Mouse (Mus musculus) effector memory CD4-positive, alpha-beta T cell, adult 7 months (primary cell): ENCODE results near the gene Ap1m2. TPM values are rescaled to one million over a fixed set of nuclear protein-coding genes. Genes with fewer than 3 reads are reported as not detected.

ENCODE experiments used
- polyA plus RNA-seq: library from polyadenylated mRNA; unstranded; fragments of 100-300 nt; shearing (Covaris generic); gene quantifications from one replicate; pipeline ENCODE4 v1.2.1, GENCODE M21; 2017

The Ap1m2 gene
- polyA plus RNA-seq: 2.1 TPM

DNA sequence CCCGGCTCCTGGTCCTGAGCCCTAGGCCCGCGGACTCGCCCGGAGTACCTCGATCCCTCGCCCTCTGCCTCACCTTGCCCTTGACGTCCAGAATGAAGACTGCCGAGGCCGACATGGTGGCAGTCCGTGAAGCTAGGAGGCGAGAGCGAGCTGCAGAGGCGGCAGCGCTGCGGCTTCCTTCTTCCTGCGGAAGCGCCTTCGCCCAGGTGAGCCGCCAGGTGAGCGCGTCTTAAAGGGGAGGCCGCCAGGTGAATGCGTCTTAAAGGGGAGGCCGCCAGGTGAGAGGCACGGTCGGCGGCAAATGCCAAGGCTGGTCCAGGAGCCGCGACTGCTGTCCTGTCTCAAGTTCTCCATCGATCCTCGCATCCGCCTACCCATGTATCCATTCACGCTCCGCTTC, at the start of gene Ap1m2:
Ap1m2 (minus strand) TSS at position 204 of the 400 bp plus-strand sequence.

DNA sequence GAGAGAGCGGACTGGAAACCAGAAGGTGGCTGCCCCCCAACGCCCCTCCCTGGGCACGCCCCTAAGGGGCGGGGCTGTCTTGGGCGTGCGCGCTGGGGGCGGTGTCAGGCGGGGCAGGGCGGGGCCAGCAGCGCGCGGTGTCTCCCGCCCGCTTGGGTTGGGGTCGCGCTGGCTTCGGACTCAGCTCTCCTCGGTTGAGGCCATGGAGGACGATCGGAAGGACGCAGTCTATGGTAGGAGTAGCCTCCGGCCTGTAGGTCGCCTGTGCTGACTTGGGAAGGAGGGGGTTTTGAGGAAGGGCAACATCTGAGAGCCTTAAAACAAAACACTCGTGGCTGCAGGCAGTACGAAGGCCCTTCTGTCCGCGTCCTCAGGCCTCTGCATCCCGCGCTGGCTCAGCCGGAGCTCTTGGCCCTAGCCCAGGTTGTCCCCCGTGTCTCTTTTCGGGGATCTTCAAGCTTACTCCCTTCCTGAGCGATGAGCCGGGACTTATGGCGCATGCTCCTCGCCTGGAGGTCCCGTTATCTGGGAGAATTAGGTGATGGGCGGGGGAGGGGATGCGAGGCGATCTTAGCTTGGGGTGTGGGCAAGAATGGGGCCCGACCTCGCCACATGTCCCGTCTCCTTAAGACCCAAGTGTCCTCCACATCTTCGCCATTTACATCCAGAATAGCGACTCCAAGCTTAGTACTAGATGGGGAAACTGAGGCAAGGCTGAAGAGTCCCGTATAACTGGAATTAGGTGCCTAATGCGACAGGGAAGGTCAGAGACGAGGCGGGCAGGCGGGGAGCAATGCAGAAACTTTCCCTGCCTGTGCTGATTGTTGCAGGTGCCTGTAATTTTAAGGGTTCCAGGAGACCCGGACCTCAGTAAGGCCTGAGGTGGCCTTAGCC, 8.7 kb upstream of the Ap1m2 start, which contains the start of gene Slc44a2:
Slc44a2 (plus strand) TSS at position 80 of the 894 bp plus-strand sequence.

DNA sequence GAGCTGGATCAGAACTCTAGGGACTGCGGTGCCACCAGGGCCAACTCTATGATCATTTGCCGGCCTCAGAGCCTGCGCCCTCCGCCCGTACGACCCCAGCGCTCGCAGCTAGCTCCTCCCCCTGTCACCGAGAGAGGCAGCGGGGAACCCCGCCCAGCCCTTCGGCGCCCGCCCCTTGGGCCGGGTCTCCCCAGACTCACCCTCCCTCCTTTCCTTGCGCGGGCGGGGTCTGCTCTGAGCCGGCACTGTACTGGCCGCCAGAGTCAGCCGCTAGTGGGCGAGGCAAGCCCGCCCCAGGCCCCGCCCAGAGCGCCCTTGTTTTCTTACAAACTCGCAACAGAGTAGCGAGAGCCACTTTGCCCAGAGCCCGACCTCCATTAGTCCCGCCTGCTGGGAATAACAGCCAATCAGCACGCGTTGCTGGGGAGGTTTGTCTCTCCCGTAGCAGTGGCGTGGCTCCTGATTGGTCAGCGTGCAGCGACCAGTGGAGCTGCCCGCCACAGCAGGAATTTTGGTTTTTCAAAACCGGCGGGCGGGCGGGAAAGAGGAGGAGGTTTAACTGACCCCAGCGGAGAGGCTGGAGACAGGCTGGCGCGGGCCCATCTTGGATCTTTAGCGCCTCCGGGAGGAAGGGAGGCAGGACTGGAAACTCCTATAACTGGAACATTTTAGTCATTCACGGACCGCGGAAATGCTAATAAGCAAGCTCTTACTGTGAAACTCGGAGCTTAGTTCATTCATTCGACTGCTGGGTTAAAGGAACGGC, 20.9 kb downstream of the Ap1m2 start, which contains the start of gene Cdkn2d:
Cdkn2d (minus strand) TSS at position 386 of the 766 bp plus-strand sequence.

DNA sequence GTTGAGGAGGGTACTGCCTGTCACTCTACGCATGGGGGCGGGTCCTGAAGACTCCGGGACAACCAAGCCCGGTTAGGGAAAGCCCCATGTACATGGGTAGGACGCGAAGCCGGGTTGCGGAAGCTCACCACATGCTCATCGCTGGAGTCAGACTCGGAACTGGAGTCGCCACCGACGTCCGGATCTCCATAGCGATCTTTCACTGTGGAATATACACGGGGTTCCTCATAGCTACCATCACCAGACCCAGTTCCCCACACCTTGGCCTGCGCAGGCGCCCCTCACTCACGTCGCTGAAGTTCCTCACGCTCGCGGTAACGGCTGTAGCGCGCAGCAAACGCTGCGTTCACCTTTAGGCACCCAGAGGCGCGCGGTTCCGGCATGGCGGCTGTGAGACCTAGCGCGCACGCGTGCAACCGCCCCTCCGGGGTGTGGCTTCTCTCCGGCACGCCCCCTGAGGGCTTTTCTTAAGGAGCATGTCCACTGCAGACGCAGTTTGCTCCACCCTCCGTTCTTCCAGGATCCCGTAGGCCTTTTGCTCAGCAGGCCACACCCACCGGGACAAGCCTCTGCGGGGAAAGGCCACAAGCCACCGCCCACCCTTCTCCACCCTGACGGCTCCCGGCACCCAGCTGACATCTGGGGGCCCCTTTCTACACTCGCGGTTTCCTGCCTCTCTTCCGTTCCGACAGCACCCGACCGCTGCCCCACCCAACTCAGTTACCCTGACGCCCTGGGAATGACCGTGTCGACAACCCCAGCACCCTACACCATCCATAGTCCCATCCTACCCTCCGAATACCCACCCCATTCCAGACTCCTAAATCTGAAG, 24.4 kb downstream of the Ap1m2 start, which contains the start of gene Kri1:
Kri1 (minus strand) TSS at position 399 of the 832 bp plus-strand sequence.

DNA sequence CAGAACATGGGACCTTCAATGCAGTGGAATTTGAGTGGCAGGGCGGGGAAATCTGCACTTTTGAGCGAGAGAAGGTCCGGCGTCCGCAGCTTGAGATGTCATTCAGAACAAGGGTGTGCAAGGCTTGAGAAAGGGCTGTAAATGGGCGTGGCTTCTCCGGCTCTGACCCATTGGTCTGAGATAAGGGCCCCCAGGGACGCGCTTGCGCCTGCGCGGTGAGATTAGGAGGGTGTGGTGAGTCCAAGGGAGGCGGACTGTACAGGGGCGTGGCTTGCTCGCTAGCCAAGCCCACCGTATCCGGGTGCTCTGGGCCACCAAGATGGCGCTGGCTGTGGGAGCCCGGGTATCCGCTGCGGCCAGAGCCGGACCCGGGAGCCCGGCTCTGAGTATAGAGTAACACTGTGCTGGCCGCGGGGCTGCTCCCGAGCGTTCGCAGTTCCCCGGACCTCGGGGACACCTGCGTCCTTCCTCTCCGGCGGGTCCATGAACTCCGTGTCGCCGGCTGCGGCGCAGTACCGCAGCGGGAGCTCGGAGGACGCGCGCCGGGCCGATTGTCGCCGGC, 47.1 kb downstream of the Ap1m2 start, which contains the start of gene Atg4d:
Atg4d (plus strand) TSS at position 294 of the 562 bp plus-strand sequence.

DNA sequence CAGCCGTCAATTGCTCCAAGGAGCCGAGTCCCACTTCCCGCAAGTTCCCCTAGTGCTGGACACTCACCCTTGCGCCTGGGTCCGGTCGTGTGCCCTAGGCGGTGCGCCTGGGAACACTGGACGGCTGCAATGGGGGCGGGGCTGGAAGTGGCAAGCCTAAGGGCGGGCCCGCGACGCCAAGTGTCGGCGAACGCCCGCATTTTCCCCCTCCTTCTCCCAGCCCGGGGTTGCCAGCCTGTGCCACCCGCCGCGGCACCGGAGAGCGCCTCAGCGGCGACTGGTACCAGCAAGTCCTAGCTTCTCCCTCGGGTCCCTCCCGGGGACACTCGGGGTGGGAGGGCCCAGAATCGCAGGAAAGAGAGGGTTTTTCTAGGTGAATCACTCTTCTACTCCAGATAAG, 63.8 kb downstream of the Ap1m2 start, which contains the start of gene S1pr5:
S1pr5 (minus strand) TSS at position 118 of the 400 bp plus-strand sequence.

Other genes with a start within 250 kb of the Ap1m2 start
- gene Zglp1, start 245.2 kb downstream of the Ap1m2 start, polyA plus RNA-seq: 0.73 TPM
- not detected for gene Gm49373, start 239.2 kb downstream of the Ap1m2 start, polyA plus RNA-seq
- 47.1 TPM for gene Fdx1l, start 238.7 kb downstream of the Ap1m2 start, polyA plus RNA-seq
- 6.2 TPM for gene Gm38431, start 220.3 kb downstream of the Ap1m2 start, polyA plus RNA-seq
- 53.3 TPM for gene Raver1, start 220.3 kb downstream of the Ap1m2 start, polyA plus RNA-seq
- 65.3 TPM for gene Tyk2, start 181.1 kb downstream of the Ap1m2 start, polyA plus RNA-seq
- 320 TPM for gene Cdc37, start 162.4 kb downstream of the Ap1m2 start, polyA plus RNA-seq
- 3.4 TPM for gene Pde4a, start 146.6 kb downstream of the Ap1m2 start, polyA plus RNA-seq
- 22.5 TPM for gene Keap1, start 73.0 kb downstream of the Ap1m2 start, polyA plus RNA-seq
- 2.5 TPM for gene S1pr5, start 63.9 kb downstream of the Ap1m2 start, polyA plus RNA-seq
- 83.2 TPM for gene Atg4d, start 47.0 kb downstream of the Ap1m2 start, polyA plus RNA-seq
- 30.7 TPM for gene Kri1, start 24.4 kb downstream of the Ap1m2 start, polyA plus RNA-seq
- 70.0 TPM for gene Cdkn2d, start 20.9 kb downstream of the Ap1m2 start, polyA plus RNA-seq
- gene Slc44a2, start 8.4 kb upstream of the Ap1m2 start, polyA plus RNA-seq: 261 TPM
- gene Ilf3, start 55.5 kb upstream of the Ap1m2 start, polyA plus RNA-seq: 51.0 TPM
- gene Qtrt1, start 99.5 kb upstream of the Ap1m2 start, polyA plus RNA-seq: 54.3 TPM
- gene Dnm2, start 112.6 kb upstream of the Ap1m2 start, polyA plus RNA-seq: 261 TPM
- gene Tmed1, start 197.9 kb upstream of the Ap1m2 start, polyA plus RNA-seq: 7.8 TPM
- 46.1 TPM for gene AB124611, start 213.8 kb upstream of the Ap1m2 start, polyA plus RNA-seq
- 38.3 TPM for gene Carm1, start 234.6 kb upstream of the Ap1m2 start, polyA plus RNA-seq